Mouse (Mus musculus): Measurements from ENCODE around the gene Art2b. TPM values are rescaled to one million over a fixed set of nuclear protein-coding genes. Genes with fewer than 3 reads are reported as not detected.
A peak's percentile ranks its signal among the peaks of the same experiment; 100 is the strongest.

Art2b gene
- polyA plus RNA-seq, 1 experiment from 2014 or later = 0.55 TPM

GRCm38 (mm10) chr7:101535102-101535501 is 50.3 kb downstream of the Art2b start:
- WGBS = 42% methylated on average over 10 of the region's 10 CpGs
- H3K36me3 ChIP-seq = no peaks in the 10 kb centered on the region
- H3K4me3 ChIP-seq (replicated peaks) = no peak overlapping the region
- H3K9ac ChIP-seq = no peak overlapping the region
- no peaks in the 10 kb centered on the region for H3K27me3 ChIP-seq (replicated peaks)
- no peak overlapping the region for H3K4me2 ChIP-seq (replicated peaks)
- no peaks in the 10 kb centered on the region for H3K9me3 ChIP-seq
- peaks cover 2% of the 10 kb centered on the region; the same call in 1 of the 2 replicates for H3K4me1 ChIP-seq (replicated peaks)
- ATAC-seq = no peak
- H3K27ac ChIP-seq = no peak overlapping the region

- Histone ChIP-seq H3K4me2 (replicated peaks) (no peak overlapping the region), H3K27ac (no peak overlapping the region), H3K36me3 (no peaks in the 10 kb centered on the region), H3K27me3 (replicated peaks) (no peaks in the 10 kb centered on the region), H3K4me1 (replicated peaks) (peaks cover 2% of the 10 kb centered on the region; the same call in 1 of the 2 replicates), H3K9ac (no peak overlapping the region), H3K4me3 (replicated peaks) (no peak overlapping the region), H3K9me3 (no peaks in the 10 kb centered on the region)
- ATAC-seq = peak; percentile 89
- 25% methylated on average over 5 of the region's 5 CpGs for WGBS
These were observed 51.0 kb downstream of the Art2b start for GRCm38 (mm10) chr7:101534428-101534827.

Other genes with a start within 250 kb of the Art2b start
- gene Arap1, start 237.5 kb downstream of the Art2b start, polyA plus RNA-seq (2015; fragmentation: Nextera tagmentation; extraction: Ambion mirVana) = 56.3 and 58.4 TPM in 2 replicates
- gene Gm45837, start 174.7 kb downstream of the Art2b start, polyA plus RNA-seq (2015; fragmentation: Nextera tagmentation; extraction: Ambion mirVana) = 3.5 and 5.7 TPM in 2 replicates
- 15.4 and 16.6 TPM in 2 replicates for gene Pde2a, start 163.9 kb downstream of the Art2b start, polyA plus RNA-seq (2015; fragmentation: Nextera tagmentation; extraction: Ambion mirVana)
- 51.4 and 53.0 TPM in 2 replicates for gene Clpb, start 78.0 kb upstream of the Art2b start, polyA plus RNA-seq (2015; fragmentation: Nextera tagmentation; extraction: Ambion mirVana)
- 3.4 and 4.2 TPM in 2 replicates for gene Phox2a, start 232.7 kb upstream of the Art2b start, polyA plus RNA-seq (2015; fragmentation: Nextera tagmentation; extraction: Ambion mirVana)